Mouse (Mus musculus): ENCODE results near the gene Hoxa9.

DNA sequence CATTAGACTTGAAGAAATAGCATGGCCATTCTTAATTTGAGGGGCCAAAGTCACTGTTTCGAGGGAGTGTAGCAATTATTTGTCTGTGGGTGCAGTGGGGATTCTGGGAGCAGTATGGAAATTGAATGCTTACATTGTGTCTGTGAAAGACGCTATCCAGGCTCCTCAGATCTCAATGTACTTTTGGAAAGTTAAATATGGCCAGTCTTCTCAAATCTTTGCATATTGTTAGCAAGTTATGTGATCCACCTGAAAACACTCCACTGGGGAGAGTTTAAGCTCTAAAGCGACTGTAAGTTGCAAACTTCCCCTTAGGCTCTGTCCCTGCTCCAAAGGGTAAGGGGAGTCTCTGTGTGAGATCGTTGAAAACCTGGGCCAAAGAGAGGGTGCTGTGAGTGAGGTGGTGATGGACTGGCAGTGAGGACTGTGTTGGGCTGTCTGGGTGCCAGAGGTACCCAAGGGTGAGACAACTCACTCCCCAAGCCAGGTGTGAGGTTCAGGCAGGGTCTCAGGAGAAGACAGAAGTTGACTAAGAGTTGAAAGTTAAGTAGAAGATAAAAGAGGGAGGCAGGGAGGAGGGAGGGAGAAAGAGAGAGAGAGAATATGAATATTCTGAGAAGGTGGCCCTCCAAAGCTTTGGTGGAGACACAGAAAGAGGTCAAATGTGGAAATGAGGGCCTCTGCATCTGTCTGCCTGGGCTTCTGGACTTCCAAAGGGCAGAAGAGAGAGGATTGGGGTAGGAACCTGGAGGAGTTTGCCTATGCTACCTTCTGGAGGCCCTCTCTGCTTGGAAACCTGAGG, 23.8 kb downstream of the Hoxa9 start:
- TF ChIP-seq CTCF (IDR thresholded peaks at IDR 0.05; ENCODE audit: control insufficient read depth, insufficient read depth, insufficient replicate concordance, low read depth, low read length) (no peak), POLR2A (IDR thresholded peaks at IDR 0.05; ENCODE audit: control insufficient read depth, low read depth, low read length) (no peak)

All from testis, adult 2 months (tissue).